Mouse (Mus musculus) lung, adult 18-20 months (tissue): ENCODE measurements around the gene Mars2.

ENCODE experiments used
- DNase-seq, 2 experiments: peaks; one replicate each; pipeline ENCODE4 v3.0.0; 2022; ENCODE audit warnings: mixed read lengths in 2 of 2

Gene Mars2

GRCm38 (mm10) chr1:55224111-55224510 lies 12.9 kb upstream of the Mars2 start:
- DNase-seq, result no peak

GRCm38 (mm10) chr1:55225398-55225797 lies 11.6 kb upstream of the Mars2 start:
- DNase-seq, result no peak

GRCm38 (mm10) chr1:55226011-55226857 lies 10.7 kb upstream of the Mars2 start, which contains the start of gene Rftn2:
Rftn2 (minus strand) TSS chr1:55226782.
- peak; percentile 21 for DNase-seq

GRCm38 (mm10) chr1:55227376-55227775 lies 9.6 kb upstream of the Mars2 start:
- DNase-seq, result no peak

- no peak for DNase-seq
Measured at GRCm38 (mm10) chr1:55228256-55228884, 8.6 kb upstream of the Mars2 start.

- DNase-seq, result no peak
Measured at GRCm38 (mm10) chr1:55234910-55235520, 2.0 kb upstream of the Mars2 start.

- no peak for DNase-seq
Measured at GRCm38 (mm10) chr1:55236487-55236886, 490 bp upstream of the Mars2 start.

- DNase-seq, result peak; percentile 12 to 18
Measured at GRCm38 (mm10) chr1:55237643-55238161, 725 bp downstream of the Mars2 start.

GRCm38 (mm10) chr1:55238496-55238895 lies 1.5 kb downstream of the Mars2 start:
- DNase-seq, result no peak

- peak in 1 of 2 experiments; percentile 39 for DNase-seq
Measured at GRCm38 (mm10) chr1:55239237-55239636, 2.3 kb downstream of the Mars2 start.

- no peak for DNase-seq
Measured at GRCm38 (mm10) chr1:55246374-55246773, 9.4 kb downstream of the Mars2 start.

GRCm38 (mm10) chr1:55264385-55264784 lies 27.4 kb downstream of the Mars2 start:
- DNase-seq, result no peak

- no peak for DNase-seq
Measured at GRCm38 (mm10) chr1:55265447-55265846, 28.5 kb downstream of the Mars2 start.

- no peak for DNase-seq
Measured at GRCm38 (mm10) chr1:55279081-55279480, 42.1 kb downstream of the Mars2 start.
